Mouse (Mus musculus): ENCODE results near the gene Shisal2a.

- TF ChIP-seq CTCF (IDR thresholded peaks at IDR 0.05; ENCODE audit: insufficient read depth, low read depth, low read length) (no peak), POLR2A (IDR thresholded peaks at IDR 0.05; ENCODE audit: insufficient read depth, low read depth, low read length) (no peak)
These were observed 41.4 kb upstream of the Shisal2a start for GRCm38 (mm10) chr4:108424587-108424986.
